Mouse (Mus musculus) cortical plate, adult 2 months (tissue): ENCODE measurements around the gene Cd40lg.

Experiments used
- CTCF ChIP-seq: fragments of 200-500 bp; IDR thresholded peaks from 2 replicates; pipeline ENCODE4 v1.5.1; 2011; ENCODE audit warnings: mild to moderate bottlenecking, control low read depth, low read length; ENCODE audit not compliant: insufficient read depth; ENCODE audit errors: extremely low read depth
- POLR2A ChIP-seq: fragments of 200-500 bp; IDR thresholded peaks from 2 replicates; pipeline ENCODE4 v1.6.1; 2011; ENCODE audit warnings: mild to moderate bottlenecking, low read length, control low read depth; ENCODE audit not compliant: insufficient read depth; ENCODE audit errors: extremely low read depth

DNA sequence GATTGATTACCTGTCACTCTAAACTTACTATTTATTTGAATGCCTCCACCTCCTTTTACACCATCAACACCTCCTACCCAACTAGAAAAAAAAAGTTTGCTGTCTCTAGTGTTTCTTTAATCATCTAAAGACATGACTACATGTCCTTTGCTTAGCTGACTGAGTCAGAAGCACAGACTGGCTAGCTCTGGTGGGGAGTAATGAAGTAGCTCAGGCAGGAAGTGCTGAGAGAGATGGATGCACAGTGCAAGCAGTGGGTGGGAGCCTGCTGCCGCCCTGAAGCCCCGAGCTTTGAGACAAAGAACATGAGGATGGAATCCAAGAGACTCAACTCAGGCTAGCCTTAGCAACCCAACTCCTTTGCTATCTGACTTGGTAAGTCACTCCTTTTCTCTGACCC, 11.5 kb upstream of the Cd40lg start:
- no peak for TF ChIP-seq POLR2A
- TF ChIP-seq CTCF = no peak
